Mouse (Mus musculus): Measurements from ENCODE around the gene Cygb.
"Not testable (repeated sequence)": the region's sequence is repeated elsewhere in the genome, so short reads cannot be mapped to it uniquely, and the experiment has no call there.

The Cygb gene

GRCm38 (mm10) chr11:116615735-116616437 lies 38.2 kb downstream of the Cygb start:
- no peak for DNase-seq (ENCODE audit: low spot score in 2 of 2)

GRCm38 (mm10) chr11:116613234-116613633 lies 40.9 kb downstream of the Cygb start:
- no peak for DNase-seq (ENCODE audit: low spot score in 2 of 2)

GRCm38 (mm10) chr11:116612554-116612953 lies 41.6 kb downstream of the Cygb start:
- no peak for DNase-seq (ENCODE audit: low spot score in 2 of 2)

GRCm38 (mm10) chr11:116611883-116612282 lies 42.2 kb downstream of the Cygb start:
- no peak for DNase-seq (ENCODE audit: low spot score in 2 of 2)

GRCm38 (mm10) chr11:116611168-116611567 lies 42.9 kb downstream of the Cygb start:
- not testable (repeated sequence) for DNase-seq (ENCODE audit: low spot score in 2 of 2)

GRCm38 (mm10) chr11:116609965-116610630 lies 44.0 kb downstream of the Cygb start:
- DNase-seq (ENCODE audit: low spot score in 2 of 2) = no peak

GRCm38 (mm10) chr11:116607717-116608116 lies 46.4 kb downstream of the Cygb start:
- DNase-seq (ENCODE audit: low spot score in 2 of 2) = no peak

GRCm38 (mm10) chr11:116604097-116604496 lies 50.0 kb downstream of the Cygb start:
- no peak for DNase-seq (ENCODE audit: low spot score in 2 of 2)

- DNase-seq (ENCODE audit: low spot score in 2 of 2) = no peak
These were observed 50.8 kb downstream of the Cygb start for GRCm38 (mm10) chr11:116603339-116603738.

GRCm38 (mm10) chr11:116602043-116602442 lies 52.1 kb downstream of the Cygb start:
- no peak for DNase-seq (ENCODE audit: low spot score in 2 of 2)

GRCm38 (mm10) chr11:116601166-116601565 lies 52.9 kb downstream of the Cygb start:
- DNase-seq (ENCODE audit: low spot score in 2 of 2) = no peak

- DNase-seq (ENCODE audit: low spot score in 2 of 2) = no peak
These were observed 54.9 kb downstream of the Cygb start for GRCm38 (mm10) chr11:116599230-116599629.

- no peak for DNase-seq (ENCODE audit: low spot score in 2 of 2)
These were observed 55.9 kb downstream of the Cygb start for GRCm38 (mm10) chr11:116598193-116598592.

GRCm38 (mm10) chr11:116596766-116597165 lies 57.3 kb downstream of the Cygb start:
- no peak for DNase-seq (ENCODE audit: low spot score in 2 of 2)

All from frontal cortex, postnatal 25 days (tissue).